Mouse (Mus musculus) CD8-positive naive resting alpha-beta T cell, adult 2 months (primary cell): ENCODE results near the gene Gm20696.

Source experiments
- DNase-seq, 2 experiments: peaks; one replicate each; pipeline ENCODE4 v3.0.0; 2022; ENCODE audit warnings: low read depth in 2 of 2, low spot score in 2 of 2

Gm20696 gene

GRCm38 (mm10) chr6:99221147-99221546 lies 445.4 kb downstream of the Gm20696 start:
- no peak for DNase-seq

DNA sequence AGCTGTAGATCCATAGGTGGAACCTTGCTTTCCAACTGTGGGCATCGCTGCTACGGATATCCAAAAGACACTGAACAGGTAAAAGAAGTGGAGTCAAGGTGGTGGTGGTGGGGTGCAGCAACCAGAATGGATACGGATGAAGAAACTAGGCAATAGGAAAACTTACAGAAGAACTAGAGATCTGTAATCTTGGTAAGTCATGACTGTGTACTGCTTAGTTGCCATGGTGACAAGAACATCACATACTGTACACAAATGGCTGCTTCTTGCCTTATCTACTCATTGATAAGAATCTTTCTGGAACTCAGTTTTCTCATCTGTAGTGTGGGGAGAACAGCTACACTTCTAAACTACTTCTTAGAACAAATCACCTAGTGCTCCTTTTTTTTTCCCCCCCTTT lies 446.1 kb downstream of the Gm20696 start:
- no peak for DNase-seq

DNA sequence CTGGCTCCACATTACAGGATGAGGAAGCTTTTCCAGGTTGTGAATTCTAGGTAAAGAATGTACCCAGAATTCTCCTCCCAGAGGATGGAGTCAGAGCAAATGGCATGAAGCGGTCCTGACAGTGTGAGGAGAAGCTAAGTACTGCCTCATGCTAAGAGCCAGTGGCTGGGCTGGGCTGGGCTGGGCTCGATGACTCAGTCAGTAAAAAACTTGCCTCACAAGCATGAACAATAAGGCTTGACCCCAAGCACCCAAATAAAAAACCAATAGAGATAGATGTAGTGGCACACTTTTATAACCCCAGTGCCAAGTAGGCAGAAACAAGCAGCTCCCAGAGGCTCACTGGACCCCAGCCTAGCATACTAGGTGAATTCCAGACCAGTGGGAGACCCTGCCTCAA lies 448.8 kb downstream of the Gm20696 start:
- DNase-seq = no peak

- DNase-seq = no peak
These were observed 449.4 kb downstream of the Gm20696 start for GRCm38 (mm10) chr6:99217155-99217554.

DNA sequence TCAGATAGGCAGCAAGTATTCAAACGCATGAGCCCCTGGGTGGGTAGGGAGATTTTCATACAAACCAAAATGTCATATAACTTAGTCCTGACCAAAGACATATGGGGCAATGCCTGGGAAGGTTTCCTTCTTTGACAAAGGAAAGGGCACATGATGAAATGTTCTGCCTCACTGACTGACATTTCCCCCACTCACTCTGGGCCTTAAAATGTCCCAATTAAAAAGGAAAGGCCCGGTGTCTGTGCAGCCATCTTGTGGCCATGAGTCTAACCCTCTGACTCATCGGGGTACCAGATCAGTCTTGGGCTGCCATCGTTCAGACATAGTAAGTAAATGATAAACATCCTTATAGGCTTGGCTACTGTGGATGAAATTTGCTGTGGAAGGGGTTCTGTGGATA lies 454.1 kb downstream of the Gm20696 start:
- no peak for DNase-seq

GRCm38 (mm10) chr6:99211663-99212333 lies 454.8 kb downstream of the Gm20696 start:
- no peak for DNase-seq

DNA sequence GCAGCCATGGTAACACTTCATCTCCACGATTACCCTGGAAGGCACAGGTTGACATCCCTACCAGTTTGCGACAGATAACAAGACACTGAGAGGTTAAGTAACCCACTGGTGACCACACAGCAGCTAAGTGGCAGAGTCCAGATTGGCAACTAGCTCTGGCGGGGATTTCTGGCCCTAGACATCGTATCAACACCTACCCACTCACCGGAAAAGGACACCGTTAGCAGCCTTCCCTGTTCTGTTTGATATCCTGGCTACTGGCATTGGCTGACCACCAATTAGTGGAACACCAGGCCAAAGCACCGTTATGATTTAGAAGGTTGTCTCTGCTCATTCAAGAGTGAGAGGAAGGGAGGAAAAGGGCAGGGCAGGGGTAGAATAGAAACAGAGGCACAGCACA lies 456.4 kb downstream of the Gm20696 start:
- no peak for DNase-seq
